Mouse (Mus musculus) cerebellum, adult 2 months (tissue): ENCODE measurements around the gene Smarcd2. TPM values are rescaled to one million over a fixed set of nuclear protein-coding genes. Genes with fewer than 3 reads are reported as not detected.
"Not testable (repeated sequence)": the region's sequence is repeated elsewhere in the genome, so short reads cannot be mapped to it uniquely, and the experiment has no call there.

Experiments used
- DNase-seq, 2 experiments: peaks; one replicate each; pipeline ENCODE4 v3.0.0; 2021
- H3K27ac ChIP-seq: fragments of 200-500 bp; 2 replicates; pipeline ENCODE4 v1.5.1; 2012; ENCODE audit warnings: low read length, control low read depth, inconsistent platforms; ENCODE audit not compliant: insufficient read depth
- H3K27me3 ChIP-seq: fragments of 200-500 bp; 2 replicates; pipeline ENCODE4 v1.6.1; 2012; ENCODE audit warnings: inconsistent platforms, mild to moderate bottlenecking, low read length, moderate library complexity; ENCODE audit not compliant: control insufficient read depth, insufficient read depth
- H3K4me1 ChIP-seq: fragments of 200-500 bp; 2 replicates; pipeline ENCODE4 v1.6.1; 2011; ENCODE audit warnings: low read length; ENCODE audit not compliant: control insufficient read depth, insufficient read depth
- H3K4me3 ChIP-seq: fragments of 200-500 bp; replicated peaks from 2 replicates; pipeline ENCODE3; 2011; ENCODE audit warnings: mild to moderate bottlenecking, low read depth, low read length, control low read depth; ENCODE audit not compliant: insufficient read depth
- CTCF ChIP-seq: fragments of 200-500 bp; IDR thresholded peaks from 2 replicates; pipeline ENCODE4 v1.5.1; 2011; ENCODE audit warnings: low read depth, mild to moderate bottlenecking, control low read depth, low read length, moderate library complexity, borderline replicate concordance; ENCODE audit not compliant: insufficient read depth
- POLR2A ChIP-seq: fragments of 200-500 bp; IDR thresholded peaks from 2 replicates; pipeline ENCODE4 v1.6.1; 2011; ENCODE audit warnings: low read length, control low read depth, borderline replicate concordance; ENCODE audit not compliant: insufficient read depth
- WGBS: fragments of 180-500 bp; shearing (Covaris S2); methylation state at CpG from one replicate; pipeline ENCODE4 v1.1.7; 2018; 5-methylcytosine and 5-hydroxymethylcytosine counted together
- polyA plus RNA-seq: library from polyadenylated mRNA; depleted of rRNA; stranded (reverse); fragments of >200 nt; gene quantifications from 2 replicates; pipeline ENCODE4 v1.2.3, GENCODE M21; 2012

The Smarcd2 gene
- polyA plus RNA-seq, 1 experiment = 114 TPM

- peak; percentile 46 to 65 for DNase-seq
- Histone ChIP-seq H3K4me1 (no peaks in the 10 kb centered on the region), H3K27ac (no peak overlapping the region), H3K4me3 (peak overlapping the region; percentile 85), H3K27me3 (no peaks in the 10 kb centered on the region)
- no peak for TF ChIP-seq CTCF
- no peak for TF ChIP-seq POLR2A
- WGBS = 50% methylated on average over 5 of the region's 5 CpGs
Measured at GRCm38 (mm10) chr11:106256775-106257174, 16.0 kb downstream of the Smarcd2 start.

- Histone ChIP-seq H3K27ac (peak within 1 kb of the TSS; percentile 60), H3K4me3 (peak within 1 kb of the TSS; percentile 85), H3K4me1 (no peaks in the 10 kb centered on the region), H3K27me3 (no peaks in the 10 kb centered on the region)
- DNase-seq = peak; percentile 97 to 99
- TF ChIP-seq CTCF = no peak; the same call in 1 of the 2 replicates
- peak; percentile 87; the same call in 1 of the 2 replicates for TF ChIP-seq POLR2A
- under 1% methylated on average over 42 of the region's 42 CpGs for WGBS
Measured at GRCm38 (mm10) chr11:106255685-106256451, 16.9 kb downstream of the Smarcd2 start, which contains the start of the genes Ftsj3 and Psmc5. Gene Ftsj3 (minus strand): TSS chr11:106256079. Gene Psmc5 (plus strand): TSS chr11:106256154.

GRCm38 (mm10) chr11:106255174-106255573 is 17.6 kb downstream of the Smarcd2 start:
- H3K27ac ChIP-seq = no peak overlapping the region
- peak overlapping the region; percentile 85 for H3K4me3 ChIP-seq
- TF ChIP-seq CTCF = no peak
- no peak for TF ChIP-seq POLR2A
- H3K4me1 ChIP-seq = no peaks in the 10 kb centered on the region
- DNase-seq = no peak
- H3K27me3 ChIP-seq = no peaks in the 10 kb centered on the region
- WGBS = 1% methylated on average over 22 of the region's 22 CpGs

- H3K27ac ChIP-seq = no peak overlapping the region
- WGBS = 15% methylated on average over 2 of the region's 2 CpGs
- no peaks in the 10 kb centered on the region for H3K4me1 ChIP-seq
- H3K27me3 ChIP-seq = no peaks in the 10 kb centered on the region
- no peak overlapping the region for H3K4me3 ChIP-seq
- no peak for DNase-seq
- TF ChIP-seq CTCF (no peak), POLR2A (no peak)
Measured at GRCm38 (mm10) chr11:106254767-106255166, 18.0 kb downstream of the Smarcd2 start.

- H3K4me3 ChIP-seq = no peak overlapping the region
- no peaks in the 10 kb centered on the region for H3K4me1 ChIP-seq
- H3K27me3 ChIP-seq = no peaks in the 10 kb centered on the region
- 86% methylated on average over 7 of the region's 7 CpGs for WGBS
- no peak for DNase-seq
- no peak overlapping the region for H3K27ac ChIP-seq
- no peak for TF ChIP-seq CTCF
Measured at GRCm38 (mm10) chr11:106249326-106249725, 23.4 kb downstream of the Smarcd2 start.

- H3K4me1 ChIP-seq = no peaks in the 10 kb centered on the region
- WGBS = 100% methylated on average over 1 of the region's 1 CpGs
- no peak for TF ChIP-seq POLR2A
- peak; percentile 40; the same call in 1 of the 2 replicates for TF ChIP-seq CTCF
- H3K27me3 ChIP-seq = no peaks in the 10 kb centered on the region
- no peak overlapping the region for H3K4me3 ChIP-seq
- no peak overlapping the region for H3K27ac ChIP-seq
- no peak for DNase-seq
Measured at GRCm38 (mm10) chr11:106246834-106247233, 25.9 kb downstream of the Smarcd2 start.

- H3K4me1 ChIP-seq, DNase-seq, H3K27me3 ChIP-seq, H3K27ac ChIP-seq, H3K4me3 ChIP-seq: not testable (repeated sequence)
- 77% methylated on average over 8 of the region's 8 CpGs for WGBS
Measured at GRCm38 (mm10) chr11:106233978-106234377, 38.8 kb downstream of the Smarcd2 start.

- Histone ChIP-seq H3K4me3 (no peak overlapping the region), H3K27ac (no peak overlapping the region), H3K27me3 (no peaks in the 10 kb centered on the region), H3K4me1 (no peaks in the 10 kb centered on the region; the same call in 1 of the 2 replicates)
- 88% methylated on average over 3 of the region's 3 CpGs for WGBS
- DNase-seq = no peak
- TF ChIP-seq POLR2A (no peak), CTCF (no peak)
Measured at GRCm38 (mm10) chr11:106220603-106221002, 52.2 kb downstream of the Smarcd2 start.
